Mouse (Mus musculus): ENCODE data around the gene 4930579G24Rik. TPM values are rescaled to one million over a fixed set of nuclear protein-coding genes. Genes with fewer than 3 reads are reported as not detected.

4930579G24Rik gene
- total and polyA plus RNA-seq, 3 experiments = 1.0 to 2.2 (median 1.2) TPM

Other genes starting within 250 kb of the 4930579G24Rik start
- 1 to 10 TPM; 7.4 to 8.5 TPM for gene Fnip2, start 61.3 kb upstream of the 4930579G24Rik start, total RNA-seq (2021)
- 1.2 and 1.9 TPM in 2 replicates for gene Fnip2, start 61.3 kb upstream of the 4930579G24Rik start, polyA plus RNA-seq (2012; rRNA removed)
- gene Ppid, start 37.7 kb upstream of the 4930579G24Rik start, total RNA-seq (2021) = 10 to 100 TPM; 51.4 to 53.4 TPM
- 3.7 and 4.8 TPM in 2 replicates for gene Ppid, start 37.7 kb upstream of the 4930579G24Rik start, polyA plus RNA-seq (2012; rRNA removed)
- 100 to 1,000 TPM; 210 to 240 TPM for gene Etfdh, start 421 bp downstream of the 4930579G24Rik start, total RNA-seq (2021)
- gene Etfdh, start 421 bp downstream of the 4930579G24Rik start, polyA plus RNA-seq (2012; rRNA removed) = 549 and 654 TPM in 2 replicates
- not detected for gene Rxfp1, start 108.8 kb downstream of the 4930579G24Rik start, total RNA-seq (2021)
- not detected in 2 replicates for gene Rxfp1, start 108.8 kb downstream of the 4930579G24Rik start, polyA plus RNA-seq (2012; rRNA removed)
- gene Tmem144, start 223.7 kb downstream of the 4930579G24Rik start, total RNA-seq (2021) = 10 to 100 TPM in 1 of 2 experiments, 1 to 10 TPM in 1; 9.0 to 14.6 TPM
- 1.5 and 2.1 TPM in 2 replicates for gene Tmem144, start 223.7 kb downstream of the 4930579G24Rik start, polyA plus RNA-seq (2012; rRNA removed)